Mouse (Mus musculus) macrophage (primary cell): ENCODE data around the gene Mpi. TPM values are rescaled to one million over a fixed set of nuclear protein-coding genes. Genes with fewer than 3 reads are reported as not detected.

Experiments used
- H3K27ac ChIP-seq: fragments of 350-480 bp; formaldehyde crosslinking; 2 replicates; pipeline ENCODE4 v1.9.0; 2021
- H3K36me3 ChIP-seq: fragments of 350-480 bp; formaldehyde crosslinking; 2 replicates; pipeline ENCODE4 v1.9.0; 2021; ENCODE audit errors: inconsistent target
- H3K4me3 ChIP-seq: fragments of 350-480 bp; formaldehyde crosslinking; 2 replicates; pipeline ENCODE4 v1.9.0; 2021; ENCODE audit errors: inconsistent target
- H3K79me2 ChIP-seq: fragments of 350-480 bp; formaldehyde crosslinking; 2 replicates; pipeline ENCODE4 v1.9.0; 2021; ENCODE audit errors: inconsistent target
- WGBS: methylation state at CpG from one replicate; pipeline ENCODE4 v1.1.7; 2026; ENCODE audit warnings: inconsistent platforms; ENCODE audit not compliant: missing documents; 5-methylcytosine and 5-hydroxymethylcytosine counted together
- polyA plus RNA-seq: library from polyadenylated mRNA; stranded (reverse); fragments of 250-400 nt; gene quantifications from 3 replicates; pipeline ENCODE4 v1.2.4, GENCODE M21; 2018; ENCODE audit warnings: inconsistent platforms

Gene Mpi
- polyA plus RNA-seq, 1 experiment from 2014 or later: 20.0 TPM

DNA sequence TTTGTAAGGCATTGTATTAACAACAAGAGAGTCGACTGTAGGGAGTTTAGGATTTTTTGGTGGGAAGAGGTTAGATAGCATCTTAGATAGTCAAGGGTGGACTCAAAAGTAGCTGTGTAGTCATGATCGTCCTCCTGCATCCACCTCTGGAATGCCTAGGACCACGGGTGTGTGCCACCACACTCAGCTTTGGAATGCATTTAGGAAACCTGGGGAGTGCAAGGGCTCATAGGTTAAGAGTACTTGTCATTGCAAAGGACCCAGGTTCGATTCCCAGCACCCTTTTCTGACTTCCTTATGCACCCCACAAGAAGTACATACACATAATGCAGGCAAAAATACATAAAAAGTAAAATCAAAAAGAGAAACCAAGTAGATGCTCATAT is 29.7 kb downstream of the Mpi start:
- Histone ChIP-seq H3K79me2 (peaks cover 65% of the 10 kb centered on the region), H3K27ac (peak overlapping the region; percentile 57; the same call in 1 of the 2 replicates), H3K36me3 (no peaks in the 10 kb centered on the region), H3K4me3 (peak overlapping the region; percentile 68; the same call in 1 of the 2 replicates)
- 77% methylated on average over 4 of the region's 4 CpGs for whole genome bisulfite sequencing

DNA sequence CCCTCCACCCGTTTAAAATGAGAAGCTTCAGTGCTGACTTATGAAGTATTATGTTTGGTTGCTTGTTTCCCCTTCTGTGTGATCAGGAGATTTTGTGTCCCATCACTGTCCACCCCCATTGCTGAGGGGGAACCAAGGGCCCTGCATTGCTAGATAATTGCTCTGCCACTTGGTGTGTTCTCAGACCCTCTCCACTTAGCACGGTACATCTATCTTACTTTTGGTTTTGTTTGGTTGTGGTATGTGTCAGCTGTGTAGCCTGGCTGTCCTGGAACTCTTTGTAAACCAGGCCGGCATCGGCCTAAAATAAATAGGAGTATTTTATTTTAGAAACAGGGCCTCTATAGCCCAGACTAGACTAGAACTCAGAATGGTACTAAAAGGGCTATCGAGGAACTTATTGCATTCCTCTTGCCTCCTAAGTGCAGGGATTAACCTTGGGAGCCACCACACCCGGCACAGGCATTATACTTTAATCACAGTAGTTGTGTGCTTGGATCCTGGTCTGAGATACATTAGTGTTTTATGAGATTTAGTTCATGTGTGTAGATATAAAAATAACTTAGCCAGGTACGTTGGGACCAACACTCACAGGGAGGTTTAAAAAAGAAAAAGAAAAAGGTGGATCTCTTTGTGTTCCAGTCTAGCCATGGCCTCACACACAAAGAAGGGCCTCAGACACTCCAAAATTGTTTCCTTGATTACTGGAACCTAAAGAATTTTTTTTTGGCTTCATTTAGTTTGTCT is 30.3 kb downstream of the Mpi start:
- Histone ChIP-seq H3K36me3 (no peaks in the 10 kb centered on the region), H3K27ac (peak overlapping the region; percentile 57), H3K4me3 (peak overlapping the region; percentile 68), H3K79me2 (peaks cover 60% of the 10 kb centered on the region)
- 47% methylated on average over 7 of the region's 7 CpGs for WGBS

DNA sequence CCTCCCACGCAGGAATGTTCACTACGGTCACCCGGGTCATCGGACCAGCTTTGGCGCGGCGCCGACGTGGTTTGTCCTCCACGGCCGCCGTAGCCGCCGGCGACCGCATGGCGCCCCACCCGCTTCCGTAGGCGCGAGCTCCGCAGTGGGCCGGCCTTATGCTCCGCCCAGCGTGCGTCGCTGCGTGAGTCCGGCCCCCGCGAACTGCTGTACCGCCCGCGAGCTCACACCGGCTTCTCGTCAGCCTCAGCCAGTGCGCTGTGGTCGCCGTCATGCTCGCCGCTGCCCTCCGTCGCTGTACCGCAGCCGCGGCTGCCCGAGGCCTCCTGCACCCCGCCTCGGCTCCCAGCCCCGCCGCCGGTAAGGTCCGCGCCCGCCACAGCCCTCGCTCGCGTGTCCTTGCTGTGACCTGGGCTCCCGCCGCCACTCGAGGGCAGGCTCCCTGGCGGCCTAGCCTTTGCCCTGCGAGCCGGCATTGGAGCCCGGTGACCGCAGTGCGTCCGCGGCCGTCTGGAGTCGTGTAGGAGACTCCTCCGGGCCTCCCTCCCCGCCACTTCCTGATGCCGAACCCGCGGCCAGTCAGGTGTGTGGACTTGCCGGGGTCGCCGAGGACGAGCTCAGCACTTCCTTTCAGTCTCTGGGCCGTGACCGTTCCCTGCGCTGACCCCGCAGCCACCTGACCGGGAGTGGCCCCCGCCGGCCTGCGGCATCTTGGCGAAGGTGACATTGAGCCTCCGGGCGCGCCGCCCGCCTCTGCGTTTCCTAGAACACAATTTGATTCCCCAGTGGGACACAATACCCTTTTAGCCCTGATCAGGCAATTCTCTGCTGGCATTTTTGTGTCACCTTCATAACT is 31.3 kb downstream of the Mpi start, which contains the start of gene Cox5a:
TSS of gene Cox5a (plus strand) at position 219 of the 856 bp plus-strand sequence.
- Histone ChIP-seq H3K4me3 (peak within 1 kb of the TSS; percentile 68), H3K27ac (peak within 1 kb of the TSS; percentile 58), H3K36me3 (no peaks in the 10 kb centered on the region), H3K79me2 (peaks cover 50% of the 10 kb centered on the region)
- WGBS: under 1% methylated on average over 95 of the region's 95 CpGs

DNA sequence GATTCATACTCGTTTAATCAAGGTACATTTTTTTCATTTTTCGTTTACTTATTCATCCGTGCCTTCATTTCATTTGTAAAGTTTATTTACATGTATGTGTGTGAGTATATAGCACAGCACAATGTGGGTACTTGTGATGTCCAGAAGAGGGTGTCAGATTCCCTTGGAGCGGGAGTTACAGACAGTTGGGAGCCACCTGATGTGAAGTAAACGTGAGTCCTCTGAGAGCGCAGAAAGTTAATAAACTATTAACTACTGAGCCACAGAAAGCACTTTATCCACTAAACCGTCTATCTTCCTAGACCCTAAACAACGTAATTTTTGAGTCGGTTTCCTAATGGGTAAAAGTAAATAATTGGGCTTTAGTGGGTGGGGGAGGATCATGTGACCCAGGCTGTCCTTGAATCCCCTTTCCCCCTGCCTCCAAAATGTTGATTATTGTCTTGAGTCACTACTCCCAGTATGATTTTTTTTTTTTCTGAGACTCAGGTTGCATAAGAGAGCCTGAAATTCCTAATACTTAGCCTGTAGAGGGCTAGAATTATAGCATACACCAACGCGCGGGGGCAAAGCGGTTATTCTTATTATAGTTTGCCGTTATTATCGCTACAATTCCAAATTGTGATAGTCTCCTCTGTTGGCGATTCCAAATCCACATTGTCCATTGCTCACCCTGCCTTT is 32.0 kb downstream of the Mpi start:
- WGBS: 32% methylated on average over 16 of the region's 16 CpGs
- Histone ChIP-seq H3K36me3 (no peaks in the 10 kb centered on the region), H3K4me3 (peak overlapping the region; percentile 53), H3K27ac (peak overlapping the region; percentile 58), H3K79me2 (peaks cover 42% of the 10 kb centered on the region)

DNA sequence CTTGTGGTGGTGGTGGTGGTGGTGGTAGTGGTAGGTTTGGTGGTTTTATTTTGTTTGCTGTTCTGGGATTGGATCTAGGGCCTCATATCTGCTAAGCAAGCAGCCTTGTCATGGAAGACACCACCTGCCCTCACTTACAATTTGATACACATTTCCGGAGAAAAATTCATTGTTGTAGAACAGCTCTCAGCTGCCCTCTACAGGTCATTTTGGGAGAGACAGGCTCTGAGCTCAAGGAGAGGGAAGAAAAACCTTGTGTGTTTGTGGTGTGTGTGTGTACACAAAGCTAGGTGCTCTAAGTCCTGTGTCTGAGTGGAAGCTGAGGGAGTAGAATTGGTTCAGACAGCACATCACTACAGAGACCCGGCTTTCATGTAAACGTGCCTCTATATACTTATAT is 35.5 kb downstream of the Mpi start:
- Histone ChIP-seq H3K79me2 (peaks cover 8% of the 10 kb centered on the region), H3K27ac (no peak overlapping the region), H3K4me3 (no peak overlapping the region), H3K36me3 (no peaks in the 10 kb centered on the region)
- WGBS: 13% methylated on average over 3 of the region's 3 CpGs

DNA sequence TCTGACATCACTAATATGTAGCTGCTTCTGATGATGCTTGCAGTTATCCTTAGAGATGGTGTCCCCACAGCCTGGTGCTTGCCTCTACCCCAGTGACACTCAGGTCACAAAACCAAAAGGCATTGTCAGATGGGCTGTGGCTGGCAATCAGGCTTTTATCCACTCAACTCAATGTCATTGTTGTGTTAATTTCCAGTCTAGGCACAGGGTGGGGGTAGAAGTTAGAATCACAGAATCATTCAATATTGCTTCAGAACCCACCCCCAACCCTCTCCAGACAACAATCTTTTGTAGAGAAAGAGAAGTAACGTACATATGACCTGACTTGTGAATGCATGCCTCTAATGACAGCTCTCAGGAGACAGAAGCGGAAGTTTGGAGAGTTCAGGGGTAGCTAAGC is 42.0 kb downstream of the Mpi start:
- no peaks in the 10 kb centered on the region for H3K79me2 ChIP-seq
- H3K27ac ChIP-seq: no peak overlapping the region
- no peak overlapping the region for H3K4me3 ChIP-seq
- WGBS: 75% methylated on average over 2 of the region's 2 CpGs
- H3K36me3 ChIP-seq: no peaks in the 10 kb centered on the region

DNA sequence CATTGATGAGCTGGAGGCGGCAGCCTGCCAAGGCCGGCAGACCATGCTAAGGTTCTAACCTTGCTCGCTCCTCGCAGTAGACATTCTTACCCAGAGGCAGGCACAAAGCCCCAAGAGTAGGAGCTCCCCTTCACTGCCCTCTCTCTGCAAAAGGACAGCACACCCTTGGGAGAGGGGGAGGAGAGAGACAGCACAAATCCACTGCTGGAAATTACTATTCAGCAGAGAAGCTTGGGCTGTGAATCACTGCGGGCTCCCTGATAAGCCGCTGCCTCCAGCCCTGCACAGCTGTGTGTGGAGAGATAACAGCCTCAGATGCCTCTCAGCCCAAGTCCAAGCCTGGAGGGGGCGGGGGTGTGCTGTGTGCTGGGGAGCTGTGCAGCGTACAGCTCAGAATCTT is 46.9 kb downstream of the Mpi start:
- whole genome bisulfite sequencing: 15% methylated on average over 8 of the region's 8 CpGs
- H3K27ac ChIP-seq: no peak overlapping the region
- H3K36me3 ChIP-seq: no peaks in the 10 kb centered on the region
- H3K4me3 ChIP-seq: no peak overlapping the region
- H3K79me2 ChIP-seq: no peaks in the 10 kb centered on the region

DNA sequence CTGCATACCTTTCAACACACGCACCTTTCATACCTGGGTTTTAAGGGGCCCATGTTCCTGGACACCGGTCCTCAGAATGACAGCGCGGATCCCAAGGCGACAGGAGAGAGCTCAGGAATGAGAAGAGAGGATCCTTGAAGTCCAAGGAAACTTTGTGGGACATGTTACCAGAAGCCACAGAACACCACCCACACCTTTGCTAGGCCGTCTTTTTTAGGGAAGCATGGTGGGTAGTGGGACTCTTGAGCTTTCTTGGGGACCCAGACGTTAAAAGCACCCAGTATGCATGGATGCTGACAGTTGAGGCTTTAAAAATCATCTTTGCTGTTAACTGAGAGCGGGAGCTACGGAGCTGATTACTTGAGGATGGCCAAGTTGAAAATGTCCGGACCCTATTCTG is 47.7 kb downstream of the Mpi start:
- no peak overlapping the region for H3K27ac ChIP-seq
- no peak overlapping the region for H3K4me3 ChIP-seq
- no peaks in the 10 kb centered on the region for H3K79me2 ChIP-seq
- no peaks in the 10 kb centered on the region for H3K36me3 ChIP-seq
- WGBS: 61% methylated on average over 10 of the region's 10 CpGs

DNA sequence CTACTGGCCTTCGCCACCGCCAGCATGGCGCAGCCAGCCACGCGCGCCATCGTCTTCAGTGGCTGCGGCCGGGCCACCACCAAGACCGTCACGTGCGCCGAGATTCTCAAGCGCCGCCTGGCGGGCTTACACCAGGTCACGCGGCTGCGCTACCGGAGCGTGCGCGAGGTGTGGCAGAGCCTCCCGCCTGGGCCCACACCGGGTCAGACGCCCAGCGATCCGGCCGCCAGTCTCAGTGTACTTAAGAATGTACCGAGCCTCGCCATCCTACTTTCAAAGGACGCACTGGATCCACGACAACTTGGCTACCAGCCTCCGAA is 48.2 kb downstream of the Mpi start:
- H3K4me3 ChIP-seq: no peak overlapping the region
- no peaks in the 10 kb centered on the region for H3K79me2 ChIP-seq
- H3K27ac ChIP-seq: no peak overlapping the region
- WGBS: 5% methylated on average over 34 of the region's 34 CpGs
- no peaks in the 10 kb centered on the region for H3K36me3 ChIP-seq

DNA sequence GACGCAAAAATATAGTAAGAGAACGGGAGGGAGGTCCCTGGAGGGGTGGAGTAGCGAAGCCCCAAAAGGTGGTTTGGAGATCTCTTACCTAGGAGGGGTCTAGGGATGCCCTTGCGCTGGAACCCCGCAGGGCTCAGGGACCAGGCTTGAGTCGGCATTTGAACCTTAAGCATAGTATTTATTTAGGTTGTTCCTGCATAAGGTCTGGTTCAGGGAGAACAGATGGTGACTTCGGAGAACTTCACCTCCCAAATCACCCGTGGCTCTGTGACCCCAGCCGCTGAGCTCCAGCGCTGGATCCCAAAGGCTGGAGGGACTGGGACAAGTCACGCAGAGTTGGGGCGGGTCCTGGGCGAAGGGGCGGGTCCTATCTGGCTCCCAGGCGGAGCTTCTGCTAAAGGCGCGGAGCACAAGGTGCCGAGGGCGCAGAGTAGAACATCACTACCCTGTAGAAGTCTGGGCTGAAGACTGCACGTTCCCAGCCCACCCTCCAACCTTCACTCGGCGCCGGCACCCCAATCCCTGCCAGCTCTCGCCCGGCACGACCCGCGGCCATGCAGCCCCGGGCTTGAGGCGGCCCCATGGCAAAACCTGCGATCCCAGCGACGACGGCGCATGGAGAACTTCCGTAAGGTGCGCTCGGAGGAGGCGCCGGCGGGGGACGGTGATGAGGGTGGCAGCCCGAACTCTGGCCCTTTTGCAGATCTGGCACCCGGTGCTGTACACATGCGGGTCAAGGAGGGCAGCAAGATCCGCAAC is 48.8 kb downstream of the Mpi start, which contains the start of gene Rpp25:
TSS of gene Rpp25 (plus strand) at position 405 of the 759 bp plus-strand sequence.
- Histone ChIP-seq H3K4me3 (no peak within 1 kb of the TSS), H3K36me3 (no peaks in the 10 kb centered on the region), H3K27ac (no peak within 1 kb of the TSS), H3K79me2 (no peaks in the 10 kb centered on the region)
- 2% methylated on average over 46 of the region's 46 CpGs for WGBS

DNA sequence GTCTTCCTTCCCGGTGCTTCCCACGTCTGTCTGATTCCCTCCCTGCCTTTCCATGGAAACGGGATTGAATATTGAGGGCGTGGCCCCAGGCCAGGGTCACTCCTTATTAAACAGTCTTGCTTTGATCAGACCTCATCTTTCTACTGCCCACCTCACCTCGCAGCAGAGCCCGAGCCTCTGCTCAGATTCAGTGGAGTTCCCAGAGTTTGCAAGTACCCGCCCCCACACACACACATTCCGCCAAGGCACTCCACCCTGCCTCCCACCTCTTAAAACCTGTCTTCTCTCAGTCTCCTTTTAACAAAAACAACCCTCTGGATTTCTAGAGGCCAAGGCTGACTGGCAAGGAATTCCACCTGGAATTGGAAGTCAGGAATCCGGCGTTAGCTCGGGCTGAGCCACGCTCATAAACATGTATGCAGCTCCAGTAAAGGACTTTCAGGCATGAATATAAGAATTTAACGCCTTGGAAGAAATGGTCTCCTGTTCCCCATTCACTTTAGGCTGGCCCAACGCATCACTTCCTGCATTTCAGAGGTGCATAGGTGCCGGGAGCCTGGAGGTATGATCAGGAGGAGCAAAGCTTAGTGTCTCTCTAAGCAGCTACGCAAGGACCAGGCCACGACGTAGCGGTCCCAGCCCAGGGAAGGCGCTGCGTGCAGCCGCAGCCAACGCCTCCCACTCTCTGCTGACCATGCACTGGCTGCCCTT is 49.5 kb downstream of the Mpi start:
- Histone ChIP-seq H3K79me2 (no peaks in the 10 kb centered on the region), H3K36me3 (no peaks in the 10 kb centered on the region), H3K27ac (no peak overlapping the region), H3K4me3 (no peak overlapping the region)
- WGBS: 16% methylated on average over 23 of the region's 23 CpGs

DNA sequence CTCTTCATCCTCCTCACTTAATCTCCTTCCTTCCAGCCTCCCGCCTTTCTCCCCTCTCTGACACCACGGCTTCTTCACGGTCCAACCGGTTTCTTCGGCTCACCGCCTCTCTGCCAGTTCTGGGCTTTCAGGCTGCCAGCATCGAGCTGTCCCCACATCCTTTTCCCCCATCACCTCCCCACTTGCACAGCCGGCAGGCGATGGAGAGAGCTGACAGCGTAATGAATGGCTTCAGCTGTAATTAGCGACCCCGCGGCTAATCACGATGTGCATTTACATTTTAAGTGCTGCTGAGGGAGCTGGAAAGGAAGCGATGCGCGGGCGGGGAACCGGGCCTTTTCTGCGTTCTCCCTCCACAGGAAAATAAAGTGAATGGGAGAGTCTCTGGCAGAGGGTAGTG is 50.7 kb downstream of the Mpi start:
- Histone ChIP-seq H3K36me3 (no peaks in the 10 kb centered on the region), H3K27ac (no peak overlapping the region), H3K4me3 (no peak overlapping the region), H3K79me2 (no peaks in the 10 kb centered on the region)
- WGBS: 5% methylated on average over 20 of the region's 20 CpGs

DNA sequence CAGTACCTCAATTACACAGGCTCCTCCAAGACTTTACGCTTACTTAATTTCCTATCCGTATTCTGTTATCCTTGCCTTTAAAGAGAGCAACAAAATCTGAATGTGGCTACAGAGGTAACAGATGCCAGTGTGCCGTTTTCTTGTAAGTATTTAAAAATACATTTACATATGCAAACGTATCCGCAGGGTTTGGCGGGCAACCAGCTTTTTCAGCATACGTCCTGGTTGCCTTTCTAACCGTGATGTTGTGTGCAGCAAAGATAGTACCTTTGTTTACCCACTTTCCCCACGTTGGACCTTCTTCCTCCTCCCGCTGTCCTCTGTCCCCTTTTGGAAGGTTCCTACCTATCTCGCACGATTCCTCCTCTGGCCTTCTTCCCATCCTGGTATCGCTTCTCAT is 51.1 kb downstream of the Mpi start:
- 21% methylated on average over 12 of the region's 13 CpGs for WGBS
- no peaks in the 10 kb centered on the region for H3K36me3 ChIP-seq
- H3K79me2 ChIP-seq: no peaks in the 10 kb centered on the region
- H3K27ac ChIP-seq: no peak overlapping the region
- no peak overlapping the region for H3K4me3 ChIP-seq

DNA sequence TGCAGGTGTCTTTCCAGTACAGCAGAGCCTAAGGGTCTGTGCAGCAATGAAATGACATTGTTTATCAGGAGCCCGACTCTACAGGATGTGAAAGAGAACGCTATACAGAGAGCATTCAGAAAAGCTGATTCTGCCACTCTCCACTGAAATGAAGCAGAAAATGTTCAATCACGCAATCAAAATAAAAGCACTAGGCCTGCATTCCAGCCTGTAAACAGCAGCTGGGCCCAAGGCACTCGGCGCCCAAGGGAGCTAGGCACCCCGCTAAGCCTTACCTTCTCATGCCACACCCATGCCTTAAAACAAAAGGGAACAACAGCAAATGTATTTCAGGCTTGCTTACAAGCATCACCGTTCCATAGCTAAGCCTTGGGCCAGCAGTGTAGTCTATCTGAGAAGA is 54.0 kb downstream of the Mpi start:
- H3K36me3 ChIP-seq: no peaks in the 10 kb centered on the region
- no peak overlapping the region for H3K27ac ChIP-seq
- 86% methylated on average over 7 of the region's 7 CpGs for WGBS
- no peaks in the 10 kb centered on the region for H3K79me2 ChIP-seq
- H3K4me3 ChIP-seq: no peak overlapping the region
